Mouse (Mus musculus) MEL (cell line): ENCODE data around the gene Hsp90aa1. TPM values are rescaled to one million over a fixed set of nuclear protein-coding genes. Genes with fewer than 3 reads are reported as not detected.

ENCODE experiments used
- DNase-seq: peaks from one replicate; pipeline ENCODE4 v3.0.0; 2011; ENCODE audit warnings: low read depth, low spot score
- H3K27ac ChIP-seq: 2 replicates; pipeline ENCODE4 v1.5.1; 2012; ENCODE audit warnings: low read depth, mild to moderate bottlenecking, control low read depth, low read length, moderate library complexity; ENCODE audit not compliant: control insufficient read depth
- H3K27me3 ChIP-seq, 2 experiments: fragments of 150-350 bp in 1 of 2; sonication (generic) in 1 of 2; 2 replicates each; pipeline ENCODE4 v1.6.1; 2012; ENCODE audit warnings: low read length in 2 of 2, mild to moderate bottlenecking in 2 of 2, improper control_type of control experiment in 1 of 2, moderate library complexity in 1 of 2; ENCODE audit not compliant: insufficient read depth in 2 of 2, control insufficient read depth in 1 of 2
- H3K36me3 ChIP-seq, 2 experiments: 2 replicates each; pipeline ENCODE4 v1.6.1; 2012 to 2014; ENCODE audit warnings: low read length in 2 of 2, improper control_type of control experiment in 1 of 2, inconsistent platforms in 1 of 2, mild to moderate bottlenecking in 1 of 2; ENCODE audit not compliant: insufficient read depth in 2 of 2, control insufficient read depth in 1 of 2
- H3K4me1 ChIP-seq, 2 experiments: fragments of 150-350 bp in 1 of 2; sonication (generic) in 1 of 2; 2 replicates each; pipeline ENCODE4 v1.6.1; 2012; ENCODE audit warnings: low read length in 2 of 2, improper control_type of control experiment in 1 of 2, mild to moderate bottlenecking in 1 of 2; ENCODE audit not compliant: insufficient read depth in 2 of 2, control insufficient read depth in 1 of 2
- H3K4me3 ChIP-seq, 2 experiments: fragments of 150-350 bp in 1 of 2; sonication (generic) in 1 of 2; 2 replicates each; pipeline ENCODE4 v1.5.1; 2012; ENCODE audit warnings: low read depth in 2 of 2, low read length in 2 of 2, mild to moderate bottlenecking in 2 of 2, moderate library complexity in 2 of 2, control low read depth in 1 of 2, improper control_type of control experiment in 1 of 2; ENCODE audit not compliant: control insufficient read depth in 1 of 2, insufficient read depth in 1 of 2
- H3K79me2 ChIP-seq: 2 replicates; pipeline ENCODE4 v1.6.1; 2012; ENCODE audit warnings: mild to moderate bottlenecking, low read length, moderate library complexity; ENCODE audit not compliant: control insufficient read depth, poor library complexity, insufficient read depth
- H3K9ac ChIP-seq: 2 replicates; pipeline ENCODE4 v1.6.1; 2012; ENCODE audit warnings: low read depth, mild to moderate bottlenecking, control low read depth, low read length, moderate library complexity; ENCODE audit not compliant: control insufficient read depth, poor library complexity, severe bottlenecking
- H3K9me3 ChIP-seq: fragments of 150-350 bp; sonication (generic); replicated peaks from 2 replicates; pipeline ENCODE4 v1.6.1; 2012; ENCODE audit warnings: mild to moderate bottlenecking, low read length, improper control_type of control experiment, moderate library complexity; ENCODE audit not compliant: insufficient read depth
- E2F4 ChIP-seq: IDR thresholded peaks from 2 replicates; pipeline ENCODE4 v1.6.1; 2011; ENCODE audit warnings: low read depth, low read length, improper control_type of control experiment, borderline replicate concordance
- MAX ChIP-seq: IDR thresholded peaks from 2 replicates; pipeline ENCODE4 v1.6.1; 2011; ENCODE audit warnings: low read length, improper control_type of control experiment
- MEF2A ChIP-seq: IDR thresholded peaks from 2 replicates; pipeline ENCODE4 v1.6.1; 2014; ENCODE audit warnings: low read depth, mild to moderate bottlenecking, inconsistent platforms, low read length, improper control_type of control experiment; ENCODE audit not compliant: poor library complexity, insufficient replicate concordance, severe bottlenecking; ENCODE audit errors: extremely low read depth
- NRF1 ChIP-seq: IDR thresholded peaks from 2 replicates; pipeline ENCODE4 v1.6.1; 2014; ENCODE audit warnings: low read depth, mild to moderate bottlenecking, inconsistent platforms, low read length, improper control_type of control experiment, moderate library complexity; ENCODE audit not compliant: poor library complexity, insufficient read depth, severe bottlenecking
- POLR2A ChIP-seq, 2 experiments: IDR thresholded peaks; 2 replicates each; pipeline ENCODE4 v1.6.1; 2011 to 2012; ENCODE audit warnings: low read length in 2 of 2, mild to moderate bottlenecking in 2 of 2, control low read depth in 1 of 2, improper control_type of control experiment in 1 of 2, low read depth in 1 of 2, moderate library complexity in 1 of 2; ENCODE audit not compliant: control insufficient read depth in 1 of 2, insufficient read depth in 1 of 2, poor library complexity in 1 of 2
- POLR2AphosphoS5 ChIP-seq: IDR thresholded peaks from 2 replicates; pipeline ENCODE4 v1.6.1; 2012; ENCODE audit warnings: low read depth, borderline replicate concordance, mild to moderate bottlenecking, inconsistent platforms, low read length, moderate library complexity, mixed read lengths
- RCOR1 ChIP-seq: IDR thresholded peaks from 2 replicates; pipeline ENCODE4 v1.6.1; 2012; ENCODE audit warnings: low read depth, mild to moderate bottlenecking, inconsistent platforms, low read length, improper control_type of control experiment
- UBTF ChIP-seq: IDR thresholded peaks from 2 replicates; pipeline ENCODE4 v1.6.1; 2012; ENCODE audit warnings: low read depth, mild to moderate bottlenecking, inconsistent platforms, low read length, improper control_type of control experiment, moderate library complexity, borderline replicate concordance; ENCODE audit not compliant: insufficient read depth
- USF1 ChIP-seq: IDR thresholded peaks from 2 replicates; pipeline ENCODE4 v1.6.1; 2014; ENCODE audit warnings: low read depth, mild to moderate bottlenecking, inconsistent platforms, low read length, improper control_type of control experiment, moderate library complexity
- ZKSCAN1 ChIP-seq: IDR thresholded peaks from 2 replicates; pipeline ENCODE4 v1.6.1; 2012; ENCODE audit warnings: low read depth, mild to moderate bottlenecking, inconsistent platforms, low read length, improper control_type of control experiment, moderate library complexity
- ZMIZ1 ChIP-seq: IDR thresholded peaks from 2 replicates; pipeline ENCODE4 v1.6.1; 2012; ENCODE audit warnings: low read depth, mild to moderate bottlenecking, inconsistent platforms, low read length, improper control_type of control experiment, moderate library complexity
- polyA plus RNA-seq, 2 experiments: library from polyadenylated mRNA; stranded (reverse) in 1 of 2; unstranded in 1 of 2; fragments of >175 nt in 1 of 2; fragments of >200 nt in 1 of 2; gene quantifications; 2 replicates each; pipeline versions ENCODE4 v1.2.1 to v1.2.4; 2012; ENCODE audit warnings: low replicate concordance in 2 of 2, low read depth in 1 of 2; ENCODE audit not compliant: insufficient read length in 2 of 2, insufficient read depth in 1 of 2, missing spikeins in 1 of 2
- total RNA-seq: library from RNA; depleted of rRNA; stranded (reverse); fragments of 300-350 nt; gene quantifications from 2 replicates; pipeline ENCODE4 v1.2.3, GENCODE M21; 2012

Gene Hsp90aa1
- total and polyA plus RNA-seq, 3 experiments, result 913 to 1,509 (median 1,471) TPM

DNA sequence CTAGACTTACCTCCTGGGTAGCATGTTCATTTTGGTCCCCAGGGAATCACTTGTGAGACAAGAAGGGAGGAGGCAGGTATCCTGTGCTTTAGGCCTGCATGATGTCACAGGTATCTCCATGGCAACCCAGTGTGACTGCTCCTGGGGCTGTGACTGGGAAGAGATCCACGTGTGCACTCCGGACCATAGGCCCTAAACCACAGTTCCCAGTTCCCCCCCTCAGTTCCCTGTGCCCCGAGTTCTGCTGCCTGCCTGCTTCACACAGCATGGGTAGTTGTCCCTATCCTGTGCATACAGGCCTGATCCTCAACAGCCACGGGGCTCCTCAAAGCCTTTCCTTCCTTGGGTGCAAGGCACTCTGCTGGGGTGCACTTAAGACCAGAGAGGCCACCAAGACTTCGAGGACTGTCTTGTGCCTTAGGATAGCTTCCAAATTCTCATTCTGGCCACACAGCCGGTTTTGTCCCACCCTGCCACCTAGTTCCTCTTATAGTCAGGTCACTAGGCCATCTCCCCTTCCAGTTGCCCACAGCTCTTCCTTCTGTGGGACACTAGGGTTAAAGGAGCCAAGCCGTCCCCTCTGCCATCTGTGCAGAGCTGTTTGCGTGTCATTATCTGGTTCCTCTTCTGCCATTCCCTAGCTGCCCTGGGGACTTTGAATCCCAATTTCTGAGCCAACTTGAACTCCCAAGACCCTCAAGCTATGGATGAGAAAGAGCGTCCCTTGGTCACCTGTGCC lies 19.8 kb downstream of the Hsp90aa1 start, which contains the start of gene 1700001K19Rik:
Gene 1700001K19Rik, minus strand, starts transcription at position 59 of the 739 bp plus-strand sequence.
- Histone ChIP-seq H3K4me1 (no peaks in the 10 kb centered on the region), H3K9me3 (no peaks in the 10 kb centered on the region)
- no peak for DNase-seq
- TF ChIP-seq MAX (no peak), MEF2A (no peak), RCOR1 (no peak), UBTF (no peak)
- TF ChIP-seq, all 39 proteins: peak for 0
- no peak within 1 kb of the TSS for H3K4me3 ChIP-seq
- H3K27ac ChIP-seq, result no peak within 1 kb of the TSS
- peaks cover 0 to 2% of the 10 kb centered on the region in 2 experiments; a peak in 1 of 4 replicates for H3K36me3 ChIP-seq
- no peaks in the 10 kb centered on the region for H3K27me3 ChIP-seq
- H3K9ac ChIP-seq, result no peak within 1 kb of the TSS
- H3K79me2 ChIP-seq, result no peaks in the 10 kb centered on the region

DNA sequence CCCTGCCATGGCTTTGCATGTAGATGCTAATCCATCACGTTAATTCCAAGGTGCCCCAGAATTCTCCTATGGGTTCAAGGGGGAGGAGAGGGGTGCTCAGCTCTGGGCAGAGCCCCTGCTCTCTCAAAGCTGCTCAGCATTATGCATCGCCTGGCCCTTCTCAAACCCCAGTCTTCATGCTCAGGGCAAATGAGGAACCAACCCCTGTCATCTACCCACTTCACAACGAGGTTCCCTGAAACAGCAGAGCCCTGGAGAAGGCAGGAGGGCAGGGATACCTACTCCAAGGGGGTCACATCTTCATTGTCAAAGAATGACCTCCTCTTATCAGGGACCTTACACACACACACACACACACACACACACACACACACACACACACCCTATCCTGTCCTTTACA lies 20.6 kb downstream of the Hsp90aa1 start:
- Histone ChIP-seq H3K27me3 (no peaks in the 10 kb centered on the region), H3K27ac (no peak overlapping the region), H3K9ac (no peak overlapping the region), H3K9me3 (no peaks in the 10 kb centered on the region)
- TF ChIP-seq ZKSCAN1 (no peak), POLR2A (IDR thresholded peaks at IDR 0.05; ENCODE audit: control insufficient read depth in 1 of 2, insufficient read depth in 1 of 2, low read depth in 1 of 2, low read length in 2 of 2, poor library complexity in 1 of 2) (no peak)
- TF ChIP-seq, all 39 proteins: peak for 0
- Histone ChIP-seq H3K4me1 (no peaks in the 10 kb centered on the region), H3K36me3 (no peaks in the 10 kb centered on the region), H3K4me3 (no peak overlapping the region), H3K79me2 (no peaks in the 10 kb centered on the region)
- DNase-seq, result no peak

DNA sequence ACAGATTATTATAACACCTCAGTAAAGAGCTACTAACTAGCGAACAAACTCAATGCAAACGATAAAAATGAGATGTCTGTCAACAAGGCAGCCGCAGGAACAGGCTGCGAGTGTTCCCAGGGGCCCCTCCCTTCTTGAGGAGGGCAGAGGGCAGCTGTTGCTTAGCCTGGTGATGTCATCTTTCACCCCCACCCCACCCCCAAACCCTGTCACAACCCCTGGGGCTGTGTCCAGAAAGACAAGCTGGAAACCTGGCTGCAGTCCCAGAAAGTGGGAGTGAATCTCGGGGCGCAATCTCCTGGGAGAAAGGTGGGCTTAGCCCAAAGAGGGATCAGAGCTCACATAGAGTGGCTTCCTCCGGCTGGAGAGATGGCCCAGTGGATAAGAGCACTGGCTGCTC lies 21.3 kb downstream of the Hsp90aa1 start:
- no peak for TF ChIP-seq UBTF
- no peak for TF ChIP-seq ZMIZ1
- TF ChIP-seq USF1, result no peak
- TF ChIP-seq NRF1, result no peak
- no peak for TF ChIP-seq ZKSCAN1
- TF ChIP-seq E2F4, result no peak
- no peak for TF ChIP-seq POLR2AphosphoS5
- no peak for TF ChIP-seq POLR2A (IDR thresholded peaks at IDR 0.05; ENCODE audit: control insufficient read depth in 1 of 2, insufficient read depth in 1 of 2, low read depth in 1 of 2, low read length in 2 of 2, poor library complexity in 1 of 2)
- no peak for TF ChIP-seq RCOR1
- H3K27me3 ChIP-seq, result no peaks in the 10 kb centered on the region
- no peaks in the 10 kb centered on the region for H3K4me1 ChIP-seq
- no peak overlapping the region for H3K27ac ChIP-seq
- no peak overlapping the region for H3K9ac ChIP-seq
- no peaks in the 10 kb centered on the region for H3K79me2 ChIP-seq
- no peak overlapping the region for H3K4me3 ChIP-seq
- no peaks in the 10 kb centered on the region for H3K36me3 ChIP-seq
- no peaks in the 10 kb centered on the region for H3K9me3 ChIP-seq
- DNase-seq, result no peak
